Mouse (Mus musculus): ENCODE results near the gene Lima1.

- TF ChIP-seq CTCF (IDR thresholded peaks at IDR 0.05; ENCODE audit: borderline replicate concordance, insufficient read depth, low read depth, low read length) (no peak), POLR2A (IDR thresholded peaks at IDR 0.05; ENCODE audit: borderline replicate concordance, insufficient read depth, low read length) (no peak)
Observed at GRCm38 (mm10) chr15:99754204-99754603, 121.1 kb downstream of the Lima1 start.
